Mouse (Mus musculus) frontal cortex, adult 2 months (tissue): ENCODE measurements around the gene Gm3286. TPM values are rescaled to one million over a fixed set of nuclear protein-coding genes. Genes with fewer than 3 reads are reported as not detected.
"Not testable (repeated sequence)": the region's sequence is repeated elsewhere in the genome, so short reads cannot be mapped to it uniquely, and the experiment has no call there.

Source experiments
- DNase-seq, 2 experiments: peaks; one replicate each; pipeline ENCODE4 v3.0.0; 2022; ENCODE audit warnings: low spot score in 1 of 2; ENCODE audit errors: extremely low spot score in 1 of 2
- polyA plus RNA-seq: library from polyadenylated mRNA; depleted of rRNA; stranded (reverse); fragments of >200 nt; gene quantifications from 2 replicates; pipeline ENCODE4 v1.2.3, GENCODE M21; 2012; rRNA removed

The Gm3286 gene
- not detected in 2 replicates for polyA plus RNA-seq

- DNase-seq = not testable (repeated sequence)
Observed at GRCm38 (mm10) chr5:95510458-95510857, at the start of gene Gm3286. Gene Gm3286, plus strand, starts transcription at chr5:95510758.

Other genes starting within 250 kb of the Gm3286 start
- not detected in 2 replicates for gene Gm10424, start 238.0 kb upstream of the Gm3286 start, polyA plus RNA-seq
- gene Gm3259, start 204.8 kb upstream of the Gm3286 start, polyA plus RNA-seq = not detected in 2 replicates
- gene D5Ertd577e, start 54.0 kb upstream of the Gm3286 start, polyA plus RNA-seq = not detected in 2 replicates
- gene Gm7971, start 84.1 kb downstream of the Gm3286 start, polyA plus RNA-seq = not detected in 2 replicates
- gene Gm7978, start 225.4 kb downstream of the Gm3286 start, polyA plus RNA-seq = not detected in 2 replicates
- gene Gm7982, start 231.3 kb downstream of the Gm3286 start, polyA plus RNA-seq = not detected in 2 replicates